Mouse (Mus musculus) erythroblast, embryonic 14.5 days (primary cell): ENCODE measurements around the gene Hmga2. TPM values are rescaled to one million over a fixed set of nuclear protein-coding genes. Genes with fewer than 3 reads are reported as not detected.

Source experiments
- H3K27me3 ChIP-seq: 2 replicates; pipeline ENCODE4 v1.6.1; 2012; ENCODE audit warnings: inconsistent platforms; ENCODE audit not compliant: control insufficient read depth
- H3K36me3 ChIP-seq: 2 replicates; pipeline ENCODE4 v1.6.1; 2012; ENCODE audit warnings: mild to moderate bottlenecking, inconsistent platforms; ENCODE audit not compliant: control insufficient read depth
- H3K4me1 ChIP-seq: 2 replicates; pipeline ENCODE4 v1.6.1; 2012; ENCODE audit warnings: inconsistent platforms; ENCODE audit not compliant: control insufficient read depth
- H3K4me3 ChIP-seq: replicated peaks from 2 replicates; pipeline ENCODE3; 2012; ENCODE audit warnings: moderate library complexity, mild to moderate bottlenecking, inconsistent platforms
- H3K9me3 ChIP-seq: 2 replicates; pipeline ENCODE4 v1.6.1; 2012; ENCODE audit warnings: low read length, inconsistent platforms, mixed read lengths; ENCODE audit not compliant: control insufficient read depth
- GATA1 ChIP-seq: IDR thresholded peaks from 2 replicates; pipeline ENCODE4 v1.6.1; 2012; ENCODE audit warnings: low read length, inconsistent platforms, mixed read lengths
- TAL1 ChIP-seq: IDR thresholded peaks from 3 replicates; pipeline ENCODE4 v1.6.1; 2012; ENCODE audit warnings: low read length, inconsistent platforms, mixed read lengths
- polyA plus RNA-seq: library from polyadenylated mRNA; stranded (reverse); fragments of >175 nt; gene quantifications from 2 replicates; pipeline ENCODE4 v1.2.3, GENCODE M21; 2012

Gene Hmga2
- polyA plus RNA-seq, 1 experiment = 0.05 TPM

DNA sequence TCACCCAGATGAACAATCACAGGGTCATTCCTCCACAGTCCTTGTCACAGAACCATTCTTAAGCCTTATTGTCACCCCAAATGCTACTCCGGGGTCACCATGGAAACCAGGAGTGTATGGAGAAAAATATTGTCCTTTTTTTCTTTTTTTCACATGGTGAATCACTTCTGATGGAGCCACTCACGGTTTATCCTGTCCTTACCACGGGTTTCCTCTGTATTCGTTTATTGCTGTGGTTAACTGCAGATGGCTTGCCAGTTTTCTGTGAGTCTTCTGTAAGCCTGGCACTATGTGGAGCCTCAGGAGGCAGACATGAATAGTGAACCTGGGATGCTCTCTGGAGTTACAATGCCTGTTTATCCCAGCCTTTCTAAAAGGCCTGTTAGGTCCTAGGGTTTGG, 53.4 kb downstream of the Hmga2 start:
- Histone ChIP-seq H3K36me3 (no peaks in the 10 kb centered on the region), H3K4me1 (no peaks in the 10 kb centered on the region), H3K9me3 (no peaks in the 10 kb centered on the region), H3K4me3 (no peak overlapping the region), H3K27me3 (no peaks in the 10 kb centered on the region)
- TF ChIP-seq TAL1 (no peak), GATA1 (no peak)

DNA sequence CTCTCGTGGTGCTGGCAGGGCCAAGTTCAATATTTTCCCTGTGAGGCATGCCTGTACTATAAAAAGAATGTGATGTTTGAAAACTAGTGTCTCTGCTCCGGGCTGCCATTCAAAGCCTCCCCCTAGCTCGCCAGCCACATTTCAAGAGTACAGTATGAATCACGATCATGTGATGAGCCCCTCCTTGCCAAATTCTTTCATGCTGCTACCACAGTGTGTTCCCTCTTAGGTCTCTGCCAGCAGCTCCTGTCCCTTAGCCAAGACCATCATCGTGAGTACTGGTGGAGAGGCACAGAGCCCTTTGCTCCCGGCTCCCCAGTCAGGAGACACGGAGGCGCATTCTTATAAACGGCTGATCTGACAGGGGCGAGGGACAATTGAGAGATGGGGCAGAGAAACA, 54.2 kb downstream of the Hmga2 start:
- no peaks in the 10 kb centered on the region for H3K4me1 ChIP-seq
- H3K9me3 ChIP-seq = no peaks in the 10 kb centered on the region
- H3K4me3 ChIP-seq = no peak overlapping the region
- no peak for TF ChIP-seq TAL1
- no peak for TF ChIP-seq GATA1
- H3K27me3 ChIP-seq = no peaks in the 10 kb centered on the region
- no peaks in the 10 kb centered on the region for H3K36me3 ChIP-seq

DNA sequence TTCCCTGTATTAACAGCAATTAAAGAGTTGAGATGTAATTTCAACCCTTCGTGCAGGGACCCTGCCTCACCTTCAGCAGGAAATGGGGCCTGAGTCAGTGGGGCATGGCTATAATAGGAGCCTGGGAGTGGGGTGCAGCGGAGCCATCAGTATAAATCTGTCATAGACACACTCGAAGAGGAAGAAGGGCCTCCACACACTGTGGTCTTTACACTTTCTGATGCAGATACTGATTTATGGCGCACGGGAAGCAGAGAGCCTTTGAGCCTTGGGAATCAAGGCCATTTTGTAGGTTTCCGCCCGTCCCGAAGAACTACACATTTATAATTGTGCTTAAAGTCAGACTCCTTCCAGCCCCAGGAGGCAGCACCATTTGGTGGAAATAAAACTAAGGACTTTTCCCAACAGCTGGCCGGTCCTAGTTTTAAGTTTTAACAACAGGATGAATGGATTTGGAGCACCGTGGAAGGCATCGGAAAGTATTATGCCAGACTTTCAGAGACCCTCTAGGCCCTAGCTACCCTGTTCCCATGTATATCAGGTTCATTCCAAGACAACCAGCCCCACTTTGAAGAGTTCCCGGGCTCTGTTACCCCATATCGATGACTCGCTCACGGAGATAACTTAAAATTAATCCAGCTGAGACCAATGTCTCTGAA, 55.2 kb downstream of the Hmga2 start:
- no peak for TF ChIP-seq TAL1
- no peak for TF ChIP-seq GATA1
- Histone ChIP-seq H3K36me3 (no peaks in the 10 kb centered on the region), H3K27me3 (no peaks in the 10 kb centered on the region), H3K9me3 (no peaks in the 10 kb centered on the region), H3K4me3 (no peak overlapping the region), H3K4me1 (no peaks in the 10 kb centered on the region)

DNA sequence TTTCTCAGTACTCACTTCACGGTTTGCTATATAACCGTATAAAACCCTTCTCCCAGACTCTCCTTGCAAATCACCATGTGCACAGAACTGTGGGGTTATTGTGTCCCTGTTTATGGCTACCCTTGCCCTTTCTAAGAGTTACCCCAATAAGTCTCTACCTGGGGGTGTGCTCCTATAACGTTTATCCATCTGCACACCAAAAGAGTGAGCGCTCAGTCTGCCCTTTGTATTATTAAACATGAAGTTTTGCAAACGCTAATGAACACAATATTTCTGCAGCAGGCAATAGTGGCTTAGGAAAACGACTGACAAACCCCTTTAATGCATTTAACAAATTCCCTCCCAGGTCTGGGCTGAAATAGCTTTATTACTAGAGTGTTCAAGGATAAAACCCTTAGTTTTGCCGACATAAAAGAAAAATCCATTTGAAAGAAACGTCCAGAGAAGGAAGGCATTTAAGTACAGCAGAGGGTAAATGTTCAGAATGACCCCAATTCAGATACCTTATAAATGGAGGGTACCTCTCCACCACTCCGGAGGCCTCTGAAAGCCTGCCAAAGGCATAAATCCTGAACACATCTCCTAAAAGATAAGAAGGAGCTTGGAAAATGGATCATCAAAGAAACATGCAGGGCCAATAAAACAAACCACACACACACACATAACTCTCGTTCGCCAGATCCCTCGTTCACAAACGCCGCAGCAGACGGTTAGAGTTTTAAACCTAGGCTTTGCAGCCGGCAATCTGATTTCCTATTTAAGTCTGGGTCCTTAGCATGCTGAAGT, 57.3 kb downstream of the Hmga2 start:
- Histone ChIP-seq H3K9me3 (no peaks in the 10 kb centered on the region), H3K27me3 (no peaks in the 10 kb centered on the region), H3K4me1 (no peaks in the 10 kb centered on the region), H3K36me3 (no peaks in the 10 kb centered on the region), H3K4me3 (no peak overlapping the region)
- no peak for TF ChIP-seq TAL1
- no peak for TF ChIP-seq GATA1

DNA sequence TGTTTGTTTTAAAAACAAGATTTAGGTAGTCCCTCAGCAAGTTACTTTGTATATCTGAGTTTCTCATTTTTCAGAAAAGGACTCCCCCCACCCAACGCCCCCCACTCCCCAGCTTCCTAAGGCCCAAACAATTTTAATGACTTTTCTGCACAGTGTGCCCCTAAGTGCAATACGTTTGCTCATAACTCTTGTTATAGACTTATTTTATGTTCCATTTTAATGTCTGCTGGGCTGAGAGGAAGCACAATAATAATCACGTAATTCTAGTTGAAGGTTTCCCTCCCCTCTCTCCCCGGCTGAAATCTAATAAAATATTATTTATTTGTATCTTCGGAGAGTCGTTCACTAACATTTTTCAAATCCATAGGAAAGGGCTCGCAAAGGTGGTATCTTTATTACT, 58.1 kb downstream of the Hmga2 start:
- Histone ChIP-seq H3K9me3 (no peaks in the 10 kb centered on the region), H3K27me3 (no peaks in the 10 kb centered on the region), H3K36me3 (no peaks in the 10 kb centered on the region), H3K4me3 (no peak overlapping the region), H3K4me1 (no peaks in the 10 kb centered on the region)
- TF ChIP-seq TAL1 (no peak), GATA1 (no peak)

DNA sequence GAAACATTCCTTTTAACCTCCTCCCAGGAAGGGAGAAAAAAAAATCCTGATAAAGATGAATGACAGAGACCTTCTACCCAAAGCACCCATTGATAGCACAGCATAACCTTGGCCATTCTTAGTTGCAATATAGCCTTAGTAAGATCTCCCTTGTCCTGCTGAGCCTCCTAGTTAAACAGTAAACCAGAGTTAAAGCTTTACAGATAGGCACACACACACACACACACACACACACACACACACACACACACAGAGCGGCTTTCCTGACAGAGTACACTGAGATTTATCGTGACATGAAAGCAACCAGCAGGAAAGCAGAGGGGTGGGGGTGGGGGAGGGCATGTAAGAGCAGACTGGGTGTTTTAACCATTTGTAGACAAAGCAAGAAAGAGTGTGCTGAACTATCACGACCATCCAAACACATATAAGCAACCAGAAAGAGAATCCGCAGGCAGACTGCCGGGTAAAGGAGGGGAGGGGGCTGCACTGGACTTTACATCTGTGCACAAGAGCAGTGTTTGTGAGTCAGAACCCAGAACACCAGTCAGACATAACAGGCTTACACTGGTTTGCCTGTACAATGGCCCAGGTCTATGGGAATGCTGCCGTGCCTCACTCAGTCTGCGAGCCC, 58.7 kb downstream of the Hmga2 start:
- H3K27me3 ChIP-seq = no peaks in the 10 kb centered on the region
- no peak for TF ChIP-seq GATA1
- TF ChIP-seq TAL1 = no peak
- H3K36me3 ChIP-seq = no peaks in the 10 kb centered on the region
- no peaks in the 10 kb centered on the region for H3K9me3 ChIP-seq
- no peak overlapping the region for H3K4me3 ChIP-seq
- H3K4me1 ChIP-seq = no peaks in the 10 kb centered on the region

DNA sequence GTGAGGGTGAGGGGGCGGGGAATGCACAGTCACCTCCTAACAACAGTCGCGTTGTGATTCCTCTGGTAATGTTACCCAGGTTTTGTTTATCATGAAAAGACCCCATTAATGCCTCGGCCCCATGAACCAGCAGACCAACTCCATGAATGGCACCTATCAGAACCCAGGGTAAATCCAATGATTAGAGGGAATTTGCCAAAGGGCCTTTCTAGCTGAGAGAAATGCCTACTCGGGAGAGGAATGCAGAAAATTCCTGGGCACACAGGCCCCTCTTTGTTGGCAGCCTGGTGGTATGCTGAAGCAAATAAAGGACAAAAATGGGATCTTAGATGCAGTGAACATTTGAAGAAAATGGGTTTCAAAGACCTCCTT, 59.2 kb downstream of the Hmga2 start:
- H3K4me1 ChIP-seq = no peaks in the 10 kb centered on the region
- H3K4me3 ChIP-seq = no peak overlapping the region
- no peaks in the 10 kb centered on the region for H3K9me3 ChIP-seq
- TF ChIP-seq TAL1 = no peak
- TF ChIP-seq GATA1 = no peak
- H3K27me3 ChIP-seq = no peaks in the 10 kb centered on the region
- H3K36me3 ChIP-seq = no peaks in the 10 kb centered on the region

DNA sequence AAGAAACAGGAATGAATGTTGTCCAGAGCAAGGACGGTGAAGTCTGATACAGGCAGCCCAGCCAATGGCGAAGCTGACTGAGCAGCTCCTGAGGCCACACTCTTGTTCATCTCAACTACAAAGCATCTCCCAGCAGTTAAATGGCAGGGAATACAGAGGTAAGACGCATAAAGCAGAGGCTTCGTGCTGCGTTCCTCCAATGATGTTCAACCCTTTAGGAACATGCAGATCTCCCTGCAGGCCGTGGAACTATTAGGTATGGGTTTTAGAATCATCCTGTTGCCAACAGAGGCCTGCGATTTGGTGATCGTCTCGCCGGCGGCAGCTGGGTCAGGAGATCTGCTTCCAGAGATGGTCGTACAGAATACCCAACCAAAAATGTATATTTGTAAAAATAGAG, 59.6 kb downstream of the Hmga2 start:
- Histone ChIP-seq H3K9me3 (no peaks in the 10 kb centered on the region), H3K4me3 (no peak overlapping the region)

DNA sequence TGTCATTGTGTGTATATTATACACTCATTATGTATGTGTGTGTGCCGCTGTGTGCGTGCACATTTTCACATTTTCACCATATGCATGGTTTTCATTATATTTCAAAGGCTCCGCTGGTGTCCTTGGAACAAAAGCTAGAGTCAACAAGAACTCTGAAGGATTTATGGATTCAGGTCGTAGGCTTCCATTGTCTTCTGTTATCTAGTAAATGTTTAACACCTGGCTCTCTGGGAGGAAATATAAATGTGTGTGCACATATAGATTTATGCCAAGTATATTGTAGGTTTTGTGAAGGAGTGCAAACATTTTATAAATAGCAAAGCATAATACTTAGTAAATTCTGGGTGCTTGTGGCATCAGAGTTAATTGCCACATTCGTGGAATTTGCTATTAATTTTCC, 64.1 kb downstream of the Hmga2 start:
- Histone ChIP-seq H3K4me3 (no peak overlapping the region), H3K27me3 (no peaks in the 10 kb centered on the region), H3K9me3 (no peaks in the 10 kb centered on the region), H3K36me3 (no peaks in the 10 kb centered on the region), H3K4me1 (no peaks in the 10 kb centered on the region)
- no peak for TF ChIP-seq GATA1
- no peak for TF ChIP-seq TAL1

More for the DNA sequence above, 59.6 kb downstream of the Hmga2 start:
- no peaks in the 10 kb centered on the region for H3K4me1 ChIP-seq
- TF ChIP-seq TAL1 = no peak
- TF ChIP-seq GATA1 = no peak
- no peaks in the 10 kb centered on the region for H3K36me3 ChIP-seq
- no peaks in the 10 kb centered on the region for H3K27me3 ChIP-seq
